Mouse (Mus musculus): ENCODE data around the gene Atg5. TPM values are rescaled to one million over a fixed set of nuclear protein-coding genes. Genes with fewer than 3 reads are reported as not detected.
"Not testable (repeated sequence)": the region's sequence is repeated elsewhere in the genome, so short reads cannot be mapped to it uniquely, and the experiment has no call there.

Gene Atg5
- polyA plus RNA-seq, 1 experiment from 2014 or later, result 16.8 TPM

DNA sequence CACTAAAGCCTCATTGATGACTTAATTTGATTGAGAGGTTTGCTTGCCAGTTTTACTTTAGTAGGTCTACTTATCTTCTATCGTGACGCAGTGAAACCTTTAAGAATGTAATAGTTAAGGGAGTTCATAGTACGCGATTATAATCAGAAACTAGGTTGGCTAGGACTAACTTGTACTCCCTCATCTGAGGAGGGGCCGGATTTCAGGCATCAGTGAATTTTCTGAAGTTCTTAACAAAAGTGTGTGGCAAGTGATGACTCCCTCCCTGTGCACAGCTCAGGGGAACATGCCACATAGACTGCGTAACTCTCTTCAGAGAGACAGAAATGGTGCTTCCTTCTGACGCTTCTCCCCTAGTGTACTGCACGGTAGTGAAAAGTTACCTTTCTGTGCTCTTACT is 55.7 kb downstream of the Atg5 start:
- no peak for ATAC-seq (ENCODE audit: low read depth)
- 82% methylated on average over 8 of the region's 8 CpGs for WGBS (ENCODE audit: insufficient replicate concordance)

DNA sequence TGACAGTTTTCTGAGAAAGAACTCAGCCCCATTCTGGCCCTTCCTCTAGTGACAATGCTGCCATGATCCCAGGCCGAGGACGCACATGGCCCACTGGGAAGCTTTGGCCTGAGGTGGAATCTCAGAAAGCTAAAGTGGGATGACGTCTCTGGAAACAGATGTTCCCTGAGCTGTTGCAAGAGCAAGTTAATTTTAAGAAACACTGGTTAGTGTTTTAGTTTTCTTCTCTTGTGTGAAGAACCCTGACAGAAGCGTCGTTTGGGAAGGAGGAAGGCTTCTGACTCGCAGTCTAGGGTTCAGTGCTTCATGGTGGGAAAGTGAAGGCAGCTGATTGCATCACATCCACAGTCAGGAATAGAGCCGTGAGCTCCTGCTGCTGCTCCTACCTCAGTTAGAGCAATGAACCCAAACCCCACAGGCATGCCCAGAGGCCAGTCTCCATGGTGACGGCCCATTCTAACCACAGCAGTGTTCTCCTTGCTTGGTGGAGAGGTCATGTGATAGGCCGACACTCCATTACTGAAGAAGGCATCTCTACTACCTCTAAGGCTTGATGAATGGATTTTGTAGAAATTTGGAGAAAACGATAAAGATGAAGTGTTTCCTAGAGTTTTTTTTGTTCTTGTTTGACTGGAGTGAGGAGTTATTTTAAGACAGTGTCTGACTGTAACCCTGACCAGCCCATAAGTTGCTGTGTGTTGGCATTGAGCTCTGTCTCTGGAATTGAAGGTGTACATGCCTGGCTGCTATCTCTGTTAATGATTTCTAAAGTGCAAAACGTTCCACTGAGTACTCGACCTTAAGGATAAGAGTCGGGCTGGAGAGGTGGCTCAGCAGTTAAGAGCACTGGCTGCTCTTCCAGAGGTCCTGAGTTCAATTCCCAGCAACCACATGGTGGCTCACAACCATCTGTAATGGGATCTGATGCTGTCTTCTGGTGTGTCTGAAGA is 57.7 kb downstream of the Atg5 start:
- WGBS (ENCODE audit: insufficient replicate concordance), result 52% methylated on average over 13 of the region's 13 CpGs
- H3K9me3 ChIP-seq (replicated peaks; ENCODE audit: control insufficient read depth, low read length), result no peaks in the 10 kb centered on the region
- H3K36me3 ChIP-seq (ENCODE audit: control insufficient read depth, insufficient read depth), result no peaks in the 10 kb centered on the region
- no peaks in the 10 kb centered on the region for H3K27me3 ChIP-seq (ENCODE audit: control insufficient read depth, insufficient read depth, low read depth, low read length)
- H3K4me3 ChIP-seq (ENCODE audit: low read depth, low read length), result no peak overlapping the region
- no peaks in the 10 kb centered on the region; the same call in 1 of the 2 replicates for H3K4me1 ChIP-seq (ENCODE audit: control insufficient read depth, low read depth, low read length)
- H3K4me2 ChIP-seq (ENCODE audit: low read depth, low read length), result no peak overlapping the region
- no peak for ATAC-seq (ENCODE audit: low read depth)
- no peak overlapping the region for H3K27ac ChIP-seq (ENCODE audit: low read length)
- H3K9ac ChIP-seq (ENCODE audit: low read depth, low read length), result no peak overlapping the region

More for the DNA sequence above, 55.7 kb downstream of the Atg5 start:
- Histone ChIP-seq H3K9me3 (replicated peaks; ENCODE audit: control insufficient read depth, low read length) (no peaks in the 10 kb centered on the region), H3K9ac (ENCODE audit: low read depth, low read length) (no peak overlapping the region), H3K4me1 (ENCODE audit: control insufficient read depth, low read depth, low read length) (no peaks in the 10 kb centered on the region; the same call in 1 of the 2 replicates), H3K4me3 (ENCODE audit: low read depth, low read length) (no peak overlapping the region), H3K27ac (ENCODE audit: low read length) (no peak overlapping the region), H3K27me3 (ENCODE audit: control insufficient read depth, insufficient read depth, low read depth, low read length) (no peaks in the 10 kb centered on the region), H3K36me3 (ENCODE audit: control insufficient read depth, insufficient read depth) (no peaks in the 10 kb centered on the region), H3K4me2 (ENCODE audit: low read depth, low read length) (no peak overlapping the region)

DNA sequence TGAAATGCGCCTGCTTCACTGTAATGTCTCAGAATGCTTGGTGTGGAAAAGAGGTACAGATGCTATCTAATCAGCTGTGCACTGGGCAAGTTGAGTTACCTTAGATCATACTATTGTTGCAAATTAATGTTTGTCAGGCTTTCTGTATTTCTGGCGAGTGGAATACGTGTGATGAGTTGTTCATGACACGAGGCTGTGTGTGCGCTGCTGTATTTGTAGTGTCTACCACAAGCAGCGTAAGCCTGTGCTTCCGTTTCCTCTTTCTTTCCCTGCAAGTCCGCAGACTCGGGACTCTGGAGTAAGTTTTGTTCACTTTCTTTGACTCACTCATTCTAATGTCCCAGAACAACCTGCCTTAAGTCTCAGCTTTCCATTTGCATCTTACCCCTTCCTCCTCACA is 58.9 kb downstream of the Atg5 start:
- Histone ChIP-seq H3K4me1 (ENCODE audit: control insufficient read depth, low read depth, low read length) (peaks cover 5% of the 10 kb centered on the region), H3K9ac (ENCODE audit: low read depth, low read length) (no peak overlapping the region), H3K4me3 (ENCODE audit: low read depth, low read length) (no peak overlapping the region), H3K4me2 (ENCODE audit: low read depth, low read length) (no peak overlapping the region), H3K27ac (ENCODE audit: low read length) (no peak overlapping the region), H3K27me3 (ENCODE audit: control insufficient read depth, insufficient read depth, low read depth, low read length) (no peaks in the 10 kb centered on the region), H3K9me3 (replicated peaks; ENCODE audit: control insufficient read depth, low read length) (no peaks in the 10 kb centered on the region), H3K36me3 (ENCODE audit: control insufficient read depth, insufficient read depth) (no peaks in the 10 kb centered on the region)
- ATAC-seq (ENCODE audit: low read depth), result no peak
- WGBS (ENCODE audit: insufficient replicate concordance), result 68% methylated on average over 9 of the region's 9 CpGs

DNA sequence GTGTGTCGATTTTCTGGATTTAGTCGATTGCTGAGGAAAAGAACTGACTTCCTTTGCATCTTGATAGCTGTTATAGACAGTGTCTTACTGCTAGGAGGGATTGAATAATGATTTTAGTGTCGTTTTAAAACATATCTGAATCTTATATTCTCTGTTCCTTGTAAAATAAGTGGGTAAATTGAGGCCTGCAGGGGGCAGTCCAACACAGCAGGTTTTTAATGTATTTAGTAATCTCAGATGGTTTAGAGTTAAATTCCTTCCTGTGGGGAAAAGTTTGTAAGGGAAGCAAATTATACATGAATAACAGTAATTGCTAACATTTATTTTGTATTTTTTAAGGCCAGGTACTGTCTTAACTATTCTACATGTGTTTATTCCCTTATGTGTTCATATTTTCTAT is 60.2 kb downstream of the Atg5 start:
- Histone ChIP-seq H3K4me1 (ENCODE audit: control insufficient read depth, low read depth, low read length) (peaks cover 13% of the 10 kb centered on the region), H3K36me3 (ENCODE audit: control insufficient read depth, insufficient read depth) (no peaks in the 10 kb centered on the region), H3K4me3 (ENCODE audit: low read depth, low read length) (no peak overlapping the region), H3K9me3 (replicated peaks; ENCODE audit: control insufficient read depth, low read length) (no peaks in the 10 kb centered on the region), H3K27ac (ENCODE audit: low read length) (no peak overlapping the region), H3K4me2 (ENCODE audit: low read depth, low read length) (no peak overlapping the region), H3K27me3 (ENCODE audit: control insufficient read depth, insufficient read depth, low read depth, low read length) (no peaks in the 10 kb centered on the region), H3K9ac (ENCODE audit: low read depth, low read length) (no peak overlapping the region)
- 32% methylated on average over 3 of the region's 3 CpGs for whole genome bisulfite sequencing (ENCODE audit: insufficient replicate concordance)
- no peak for ATAC-seq (ENCODE audit: low read depth)

DNA sequence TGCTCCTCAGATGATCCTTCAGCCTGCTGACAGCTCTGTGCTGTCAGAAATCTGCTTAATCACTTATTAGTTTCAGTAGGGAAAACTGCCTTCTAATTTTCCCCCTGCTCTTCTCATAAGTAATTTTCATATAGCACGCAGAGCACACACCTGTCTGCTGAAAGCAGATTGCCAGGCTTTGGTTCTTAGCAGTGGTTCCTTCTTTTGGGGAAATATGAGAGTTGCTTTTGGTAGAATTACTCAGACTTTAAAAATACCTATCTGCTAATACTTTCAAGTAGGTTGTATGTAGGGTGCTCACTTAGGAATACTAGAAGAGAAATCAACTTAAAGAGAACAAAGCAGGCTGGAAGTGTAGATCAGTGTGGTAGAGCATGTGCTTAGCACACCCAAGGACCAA is 62.6 kb downstream of the Atg5 start:
- H3K9me3 ChIP-seq (replicated peaks; ENCODE audit: control insufficient read depth, low read length), result no peaks in the 10 kb centered on the region
- no peak overlapping the region for H3K9ac ChIP-seq (ENCODE audit: low read depth, low read length)
- no peak overlapping the region for H3K4me3 ChIP-seq (ENCODE audit: low read depth, low read length)
- H3K4me1 ChIP-seq (ENCODE audit: control insufficient read depth, low read depth, low read length), result peaks cover 13% of the 10 kb centered on the region
- no peak for ATAC-seq (ENCODE audit: low read depth)
- H3K4me2 ChIP-seq (ENCODE audit: low read depth, low read length), result no peak overlapping the region
- no peaks in the 10 kb centered on the region for H3K27me3 ChIP-seq (ENCODE audit: control insufficient read depth, insufficient read depth, low read depth, low read length)
- H3K27ac ChIP-seq (ENCODE audit: low read length), result no peak overlapping the region
- WGBS (ENCODE audit: insufficient replicate concordance), result 82% methylated on average over 1 of the region's 1 CpGs
- H3K36me3 ChIP-seq (ENCODE audit: control insufficient read depth, insufficient read depth), result no peaks in the 10 kb centered on the region; the same call in 1 of the 2 replicates

DNA sequence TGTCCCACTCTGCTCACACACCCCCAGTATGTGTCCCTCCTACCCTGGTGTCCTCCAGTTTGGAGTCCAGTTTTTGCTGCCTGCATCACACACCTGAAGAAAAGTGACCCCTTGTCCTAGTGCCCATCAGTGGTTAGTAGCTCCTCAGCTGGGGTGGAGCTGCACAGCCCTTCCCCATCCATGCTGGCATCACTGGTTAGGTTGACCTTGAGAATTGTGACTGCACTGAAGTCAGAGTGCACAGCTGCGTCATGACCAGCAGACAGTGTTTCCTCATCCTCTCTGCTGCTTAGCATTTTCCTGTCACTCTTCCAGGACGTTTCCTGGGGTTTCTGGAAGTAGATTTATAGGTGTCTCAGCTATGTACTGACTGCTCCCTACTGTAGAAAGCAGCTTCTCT is 63.3 kb downstream of the Atg5 start:
- H3K36me3 ChIP-seq (ENCODE audit: control insufficient read depth, insufficient read depth), result no peaks in the 10 kb centered on the region; the same call in 1 of the 2 replicates
- H3K4me2 ChIP-seq (ENCODE audit: low read depth, low read length), result no peak overlapping the region
- no peak for ATAC-seq (ENCODE audit: low read depth)
- no peaks in the 10 kb centered on the region for H3K27me3 ChIP-seq (ENCODE audit: control insufficient read depth, insufficient read depth, low read depth, low read length)
- no peaks in the 10 kb centered on the region for H3K9me3 ChIP-seq (replicated peaks; ENCODE audit: control insufficient read depth, low read length)
- no peak overlapping the region for H3K9ac ChIP-seq (ENCODE audit: low read depth, low read length)
- H3K27ac ChIP-seq (ENCODE audit: low read length), result peak overlapping the region; percentile 14; the same call in 1 of the 2 replicates
- H3K4me1 ChIP-seq (ENCODE audit: control insufficient read depth, low read depth, low read length), result peaks cover 18% of the 10 kb centered on the region
- H3K4me3 ChIP-seq (ENCODE audit: low read depth, low read length), result no peak overlapping the region
- WGBS (ENCODE audit: insufficient replicate concordance), result 47% methylated on average over 2 of the region's 2 CpGs

DNA sequence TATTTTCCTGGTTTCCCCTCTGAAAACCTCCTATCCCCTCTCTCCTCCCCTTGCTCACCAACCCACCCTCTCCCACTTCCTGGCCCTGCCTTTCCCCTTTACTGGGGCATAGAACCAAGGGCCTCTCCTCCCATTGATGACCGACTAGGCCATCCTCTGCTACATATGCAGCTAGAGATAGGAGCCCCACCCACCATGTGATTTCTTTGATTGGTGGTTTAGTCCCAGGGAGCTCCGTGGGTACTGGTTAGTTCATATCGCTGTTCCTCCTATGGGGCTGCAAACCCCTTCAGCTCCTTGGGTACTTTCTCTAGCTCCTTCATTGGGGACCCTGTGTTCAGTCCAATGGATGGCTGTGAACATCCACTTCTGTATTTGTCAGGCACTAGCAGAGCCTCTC is 64.5 kb downstream of the Atg5 start:
- peaks cover 26% of the 10 kb centered on the region for H3K4me1 ChIP-seq (ENCODE audit: control insufficient read depth, low read depth, low read length)
- peak; percentile 89 for ATAC-seq (ENCODE audit: low read depth)
- H3K4me2 ChIP-seq (ENCODE audit: low read depth, low read length), result peak overlapping the region; percentile 32; the same call in 1 of the 2 replicates

DNA sequence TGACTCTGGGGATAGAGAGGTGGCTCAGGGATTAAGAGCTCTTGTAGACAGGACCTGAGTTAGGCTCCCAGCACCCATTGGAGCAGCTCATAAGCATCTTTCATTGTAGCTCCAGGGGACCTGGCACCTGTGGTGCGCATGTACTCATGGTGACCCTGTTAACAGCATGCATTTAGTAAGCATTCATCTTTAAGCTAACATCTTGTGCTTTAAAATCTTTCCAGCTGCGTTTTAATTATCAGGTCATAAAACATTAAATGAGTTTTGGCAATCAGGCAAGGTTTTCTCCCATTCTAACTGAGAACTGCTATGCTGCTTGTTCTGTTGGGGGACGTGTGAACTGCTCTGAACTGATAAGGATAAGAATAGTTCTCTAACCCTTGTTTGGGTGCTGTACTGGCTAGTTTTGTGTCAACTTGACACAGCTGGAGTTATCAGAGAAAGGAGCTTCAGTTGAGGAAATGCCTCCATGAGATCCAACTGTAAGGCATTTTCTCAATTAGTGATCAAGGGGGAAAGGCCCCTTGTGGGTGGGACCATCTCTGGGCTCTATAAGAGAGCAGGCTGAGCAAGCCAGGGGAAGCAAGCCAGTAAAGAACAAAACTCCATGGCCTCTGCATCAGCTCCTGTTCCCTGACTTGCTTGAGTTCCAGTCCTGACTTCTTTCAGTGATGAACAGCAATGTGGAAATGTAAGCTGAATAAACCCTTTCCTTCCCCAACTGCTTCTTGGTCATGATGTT is 68.7 kb downstream of the Atg5 start:
- not testable (repeated sequence) for H3K27me3 ChIP-seq (ENCODE audit: control insufficient read depth, insufficient read depth, low read depth, low read length); H3K4me2 ChIP-seq (ENCODE audit: low read depth, low read length); H3K4me3 ChIP-seq (ENCODE audit: low read depth, low read length); H3K9me3 ChIP-seq (replicated peaks; ENCODE audit: control insufficient read depth, low read length); H3K9ac ChIP-seq (ENCODE audit: low read depth, low read length); H3K36me3 ChIP-seq (ENCODE audit: control insufficient read depth, insufficient read depth)
- H3K4me1 ChIP-seq (ENCODE audit: control insufficient read depth, low read depth, low read length), result peaks cover 26% of the 10 kb centered on the region
- 36% methylated on average over 3 of the region's 3 CpGs for WGBS (ENCODE audit: insufficient replicate concordance)
- ATAC-seq (ENCODE audit: low read depth), result peak; percentile 80
- peak overlapping the region; percentile 61 for H3K27ac ChIP-seq (ENCODE audit: low read length)

More for the DNA sequence above, 64.5 kb downstream of the Atg5 start:
- H3K27ac ChIP-seq (ENCODE audit: low read length); H3K9me3 ChIP-seq (replicated peaks; ENCODE audit: control insufficient read depth, low read length); H3K36me3 ChIP-seq (ENCODE audit: control insufficient read depth, insufficient read depth); H3K4me3 ChIP-seq (ENCODE audit: low read depth, low read length); H3K27me3 ChIP-seq (ENCODE audit: control insufficient read depth, insufficient read depth, low read depth, low read length); H3K9ac ChIP-seq (ENCODE audit: low read depth, low read length): not testable (repeated sequence)
- 23% methylated on average over 3 of the region's 3 CpGs for WGBS (ENCODE audit: insufficient replicate concordance)

DNA sequence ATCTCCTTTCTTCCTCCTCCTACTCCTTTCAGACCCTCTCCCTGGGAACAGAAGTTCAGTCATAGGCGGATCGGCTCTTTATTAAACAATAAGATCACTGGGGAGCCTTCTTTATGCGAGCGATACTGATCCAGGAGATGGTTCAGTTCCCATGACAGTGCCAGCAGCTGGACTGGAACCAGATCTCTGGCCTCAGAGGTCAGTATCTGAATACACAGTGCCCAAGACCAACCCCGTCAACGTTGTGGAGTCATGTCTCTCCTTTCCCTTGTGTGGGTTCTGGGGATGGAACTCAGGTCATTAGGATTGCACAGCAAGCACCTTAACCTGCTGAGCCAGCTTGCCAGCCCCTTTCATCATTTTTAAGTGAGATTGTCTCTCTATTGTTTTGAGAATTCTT is 70.4 kb downstream of the Atg5 start:
- Histone ChIP-seq H3K9ac (ENCODE audit: low read depth, low read length) (no peak overlapping the region), H3K27me3 (ENCODE audit: control insufficient read depth, insufficient read depth, low read depth, low read length) (no peaks in the 10 kb centered on the region), H3K36me3 (ENCODE audit: control insufficient read depth, insufficient read depth) (no peaks in the 10 kb centered on the region; the same call in 1 of the 2 replicates), H3K4me1 (ENCODE audit: control insufficient read depth, low read depth, low read length) (peaks cover 15% of the 10 kb centered on the region), H3K27ac (ENCODE audit: low read length) (no peak overlapping the region), H3K4me3 (ENCODE audit: low read depth, low read length) (no peak overlapping the region), H3K9me3 (replicated peaks; ENCODE audit: control insufficient read depth, low read length) (no peaks in the 10 kb centered on the region), H3K4me2 (ENCODE audit: low read depth, low read length) (no peak overlapping the region)
- WGBS (ENCODE audit: insufficient replicate concordance), result 76% methylated on average over 6 of the region's 6 CpGs
- no peak for ATAC-seq (ENCODE audit: low read depth)

Measured in liver, embryonic 16.5 days (tissue).